Mouse (Mus musculus) limb, embryonic 11.5 days (tissue): ENCODE results near the gene Dync1i1. TPM values are rescaled to one million over a fixed set of nuclear protein-coding genes. Genes with fewer than 3 reads are reported as not detected.

Experiments used
- ATAC-seq: fragments of 200-750 bp; cut with Nextera tagmentation; 2 replicates; pipeline ENCODE4 v1.8.0; 2017; ENCODE audit warnings: low read depth; ENCODE audit not compliant: insufficient number of reproducible peaks, low FRiP score, low TSS enrichment
- DNase-seq: peaks from one replicate; pipeline ENCODE4 v3.0.0-alpha.2; 2015; ENCODE audit warnings: low spot score
- H3K27ac ChIP-seq: fragments of 300-500 bp; sonication (generic); replicated peaks from 2 replicates; pipeline ENCODE4 v1.5.1; 2014; ENCODE audit warnings: low read depth, mild to moderate bottlenecking, low read length
- H3K27me3 ChIP-seq: fragments of 300-500 bp; sonication (generic); 2 replicates; pipeline ENCODE4 v1.6.1; 2014; ENCODE audit warnings: mild to moderate bottlenecking, low read length, mixed read lengths; ENCODE audit not compliant: control insufficient read depth, insufficient read depth
- H3K36me3 ChIP-seq: fragments of 300-500 bp; sonication (generic); 2 replicates; pipeline ENCODE4 v1.6.1; 2014; ENCODE audit warnings: mild to moderate bottlenecking, low read length, moderate library complexity, mixed read lengths; ENCODE audit not compliant: control insufficient read depth, insufficient read depth
- H3K4me1 ChIP-seq: fragments of 300-500 bp; sonication (generic); 2 replicates; pipeline ENCODE4 v1.6.1; 2014; ENCODE audit warnings: low read length, mixed read lengths; ENCODE audit not compliant: control insufficient read depth, insufficient read depth
- H3K4me2 ChIP-seq: fragments of 300-500 bp; sonication (generic); 2 replicates; pipeline ENCODE4 v1.6.1; 2014; ENCODE audit warnings: low read depth, mild to moderate bottlenecking, moderate library complexity; ENCODE audit not compliant: severe bottlenecking
- H3K4me3 ChIP-seq: fragments of 300-500 bp; sonication (generic); 2 replicates; pipeline ENCODE4 v1.5.1; 2014; ENCODE audit warnings: low read depth, low read length
- H3K9ac ChIP-seq: fragments of 300-500 bp; sonication (generic); 2 replicates; pipeline ENCODE4 v1.6.1; 2014; ENCODE audit warnings: mild to moderate bottlenecking, low read length
- H3K9me3 ChIP-seq: fragments of 300-500 bp; sonication (generic); 2 replicates; pipeline ENCODE4 v1.6.1; 2016; ENCODE audit warnings: low read length; ENCODE audit not compliant: control insufficient read depth
- WGBS: fragments of 180-500 bp; shearing (Covaris S2); extraction: QIAGEN DNeasy Blood & Tissue Kit; methylation state at CpG from one replicate; pipeline ENCODE4 v1.1.7; 2014; 5-methylcytosine and 5-hydroxymethylcytosine counted together
- polyA plus RNA-seq: library from polyadenylated mRNA; unstranded; fragments of >200 nt; fragmentation: Nextera tagmentation; extraction: Ambion mirVana; gene quantifications from 2 replicates; pipeline ENCODE4 v1.2.1, GENCODE M21; 2014

Gene Dync1i1
- polyA plus RNA-seq, 1 experiment from 2014 or later, result 5.7 TPM

DNA sequence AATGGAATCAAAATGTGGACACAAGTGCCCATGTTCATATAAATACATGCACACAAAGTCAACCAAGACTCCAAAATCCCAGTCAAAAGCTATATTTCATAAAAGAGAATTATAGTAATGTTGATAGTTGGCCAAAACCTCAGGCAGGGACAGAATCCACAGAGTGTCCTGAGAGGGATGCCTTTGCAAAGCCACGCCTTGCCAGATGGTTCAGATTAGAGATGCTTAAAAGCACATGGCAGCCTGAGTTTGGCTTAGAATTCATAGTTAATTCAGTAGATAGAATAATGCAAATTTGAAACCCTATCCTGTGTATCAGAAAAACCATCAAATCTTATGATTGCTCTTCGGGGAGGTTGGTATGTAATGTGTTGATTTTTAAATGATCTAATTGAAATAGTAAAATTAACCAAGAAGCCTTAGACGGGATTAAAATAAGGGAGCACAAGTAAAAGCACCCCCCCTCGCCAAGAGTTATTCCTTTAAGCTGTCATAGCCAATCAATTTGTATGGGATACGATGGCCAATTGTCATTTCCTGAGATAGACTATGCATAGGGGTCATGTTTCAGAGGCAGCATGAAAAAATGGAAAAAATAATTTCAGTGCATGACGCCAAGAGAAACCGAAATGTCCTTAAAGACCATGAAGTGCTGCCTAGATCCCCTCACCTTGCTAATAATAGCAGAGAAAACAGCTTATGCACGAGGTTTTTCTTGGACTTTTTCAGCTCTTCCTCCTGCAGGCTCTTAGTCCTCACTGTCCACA is 210.3 kb downstream of the Dync1i1 start:
- no peak for DNase-seq
- Histone ChIP-seq H3K4me1 (no peaks in the 10 kb centered on the region), H3K27me3 (no peaks in the 10 kb centered on the region), H3K36me3 (no peaks in the 10 kb centered on the region), H3K27ac (no peak overlapping the region), H3K9ac (no peak overlapping the region), H3K4me3 (no peak overlapping the region), H3K4me2 (no peak overlapping the region), H3K9me3 (no peaks in the 10 kb centered on the region)
- ATAC-seq, result no peak
- WGBS, result 71% methylated on average over 8 of the region's 8 CpGs

DNA sequence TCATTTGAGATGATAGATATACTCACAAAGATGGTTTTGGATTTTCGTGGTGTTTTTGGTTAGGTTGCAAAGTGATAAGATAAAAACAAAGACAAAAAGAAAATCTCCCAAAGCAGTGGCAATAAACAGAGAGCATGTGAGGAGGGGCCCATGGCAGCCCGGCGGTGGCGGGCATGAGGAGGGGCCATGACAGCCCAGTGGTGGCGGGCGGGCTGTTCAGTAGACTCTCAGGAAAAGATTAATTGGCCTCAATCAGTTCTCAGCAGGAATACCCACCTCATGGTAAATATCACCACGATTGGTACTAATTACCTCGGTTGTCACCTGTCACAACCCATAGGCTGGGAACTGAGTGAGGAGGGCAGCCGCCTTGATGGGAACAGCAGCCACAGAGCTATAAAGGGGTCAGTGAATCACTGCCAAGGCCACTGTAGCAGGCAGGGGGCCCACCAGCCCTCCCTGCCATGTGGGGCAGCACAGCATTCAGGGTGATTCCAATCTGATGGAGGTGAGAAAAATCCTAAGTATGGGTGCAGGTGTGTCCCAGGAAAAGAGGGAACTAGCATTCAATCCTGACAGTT is 224.5 kb downstream of the Dync1i1 start:
- Histone ChIP-seq H3K9me3 (no peaks in the 10 kb centered on the region; the same call in 1 of the 2 replicates), H3K9ac (no peak overlapping the region), H3K4me2 (no peak overlapping the region), H3K27me3 (no peaks in the 10 kb centered on the region), H3K27ac (no peak overlapping the region), H3K4me3 (no peak overlapping the region), H3K36me3 (no peaks in the 10 kb centered on the region), H3K4me1 (no peaks in the 10 kb centered on the region)
- WGBS, result 25% methylated on average over 9 of the region's 9 CpGs
- DNase-seq, result peak; percentile 41
- ATAC-seq, result no peak

DNA sequence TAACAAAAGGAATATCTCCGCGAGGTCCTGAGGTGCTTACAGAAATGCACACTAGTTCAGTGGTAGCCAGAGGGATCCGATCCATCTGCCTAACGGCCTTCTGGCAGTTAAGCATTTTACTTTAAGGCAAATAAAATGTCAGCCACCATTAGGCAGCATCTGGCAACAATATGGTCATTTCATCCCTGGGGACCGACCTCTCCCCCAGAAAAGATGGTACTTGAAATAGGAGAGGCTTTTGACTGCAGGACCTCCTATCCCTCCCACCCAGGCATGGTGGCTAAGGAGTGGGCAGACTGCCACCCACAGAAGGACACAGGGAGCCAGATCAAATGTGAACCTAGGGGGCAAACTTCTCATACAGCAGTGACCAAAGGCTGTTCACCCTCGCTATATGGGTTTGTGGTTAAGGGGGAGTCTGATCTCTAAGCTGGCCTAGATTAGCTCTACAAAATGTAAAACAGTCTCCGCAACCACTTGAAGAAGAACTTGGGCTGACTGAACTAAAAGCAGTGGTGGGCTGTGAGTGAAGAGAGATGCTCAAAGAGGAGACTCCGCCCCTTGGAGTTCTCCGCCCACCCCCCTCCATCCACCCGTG is 231.0 kb downstream of the Dync1i1 start:
- no peak overlapping the region for H3K27ac ChIP-seq
- peak; percentile 41 for DNase-seq

DNA sequence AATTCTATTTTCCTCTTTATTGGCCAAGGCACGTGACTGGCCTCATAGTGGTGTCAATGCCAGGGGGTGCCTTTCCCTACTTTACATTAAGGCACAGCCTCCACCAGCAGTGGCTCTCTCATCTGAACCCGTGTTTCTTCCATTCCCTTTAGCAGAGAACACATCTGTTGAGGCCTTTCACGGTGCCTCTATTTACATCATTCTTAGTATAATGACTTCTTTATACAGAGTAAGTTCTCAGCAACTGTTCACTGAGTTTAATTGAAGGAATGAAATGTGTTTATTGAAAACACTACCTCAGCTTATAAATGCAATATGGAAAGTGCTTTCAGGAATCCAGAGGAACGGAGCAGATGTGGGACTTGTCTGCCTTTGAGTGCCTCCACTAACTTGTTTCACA is 235.3 kb downstream of the Dync1i1 start:
- DNase-seq (no peak), ATAC-seq (no peak)
- H3K36me3 ChIP-seq, result no peaks in the 10 kb centered on the region
- no peak overlapping the region for H3K27ac ChIP-seq
- H3K4me2 ChIP-seq, result no peak overlapping the region
- H3K4me1 ChIP-seq, result peaks cover 2% of the 10 kb centered on the region; the same call in 1 of the 2 replicates
- H3K4me3 ChIP-seq, result no peak overlapping the region
- no peak overlapping the region for H3K9ac ChIP-seq
- WGBS, result 71% methylated on average over 4 of the region's 4 CpGs
- no peaks in the 10 kb centered on the region for H3K9me3 ChIP-seq
- no peaks in the 10 kb centered on the region for H3K27me3 ChIP-seq

More for the DNA sequence above, 231.0 kb downstream of the Dync1i1 start:
- H3K36me3 ChIP-seq, result no peaks in the 10 kb centered on the region
- ATAC-seq, result 0 out of 2 replicates have a peak, but pooled peaks have one; percentile 35
- 39% methylated on average over 10 of the region's 10 CpGs for WGBS
- no peaks in the 10 kb centered on the region; the same call in 1 of the 2 replicates for H3K9me3 ChIP-seq
- H3K27me3 ChIP-seq, result no peaks in the 10 kb centered on the region
- H3K9ac ChIP-seq, result no peak overlapping the region
- no peak overlapping the region for H3K4me3 ChIP-seq
- H3K4me2 ChIP-seq, result no peak overlapping the region
- H3K4me1 ChIP-seq, result peaks cover 2% of the 10 kb centered on the region; the same call in 1 of the 2 replicates

DNA sequence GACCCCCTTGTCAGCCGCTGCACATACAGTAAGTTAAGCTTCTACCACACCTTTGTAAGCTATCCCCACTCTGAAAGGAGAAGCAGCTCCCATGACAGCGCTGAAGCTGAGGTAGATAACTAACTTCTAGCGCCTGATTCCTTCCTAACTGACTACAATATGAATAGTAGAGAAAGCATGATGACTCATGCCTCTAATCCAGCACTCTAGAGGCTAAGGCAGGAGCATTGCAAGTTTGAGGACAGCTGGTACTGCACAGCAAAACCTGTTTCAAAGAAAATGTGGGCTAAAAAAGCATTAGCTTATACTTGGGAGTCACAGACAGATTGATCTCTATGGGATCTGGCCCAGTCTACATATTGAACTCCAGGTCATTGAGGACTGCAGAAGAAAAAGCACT is 236.5 kb downstream of the Dync1i1 start:
- Histone ChIP-seq H3K4me1 (no peaks in the 10 kb centered on the region), H3K27me3 (no peaks in the 10 kb centered on the region), H3K9me3 (no peaks in the 10 kb centered on the region), H3K4me2 (no peak overlapping the region), H3K9ac (no peak overlapping the region), H3K4me3 (no peak overlapping the region), H3K36me3 (no peaks in the 10 kb centered on the region), H3K27ac (no peak overlapping the region)
- 91% methylated on average over 3 of the region's 3 CpGs for WGBS
- ATAC-seq (no peak), DNase-seq (no peak)

DNA sequence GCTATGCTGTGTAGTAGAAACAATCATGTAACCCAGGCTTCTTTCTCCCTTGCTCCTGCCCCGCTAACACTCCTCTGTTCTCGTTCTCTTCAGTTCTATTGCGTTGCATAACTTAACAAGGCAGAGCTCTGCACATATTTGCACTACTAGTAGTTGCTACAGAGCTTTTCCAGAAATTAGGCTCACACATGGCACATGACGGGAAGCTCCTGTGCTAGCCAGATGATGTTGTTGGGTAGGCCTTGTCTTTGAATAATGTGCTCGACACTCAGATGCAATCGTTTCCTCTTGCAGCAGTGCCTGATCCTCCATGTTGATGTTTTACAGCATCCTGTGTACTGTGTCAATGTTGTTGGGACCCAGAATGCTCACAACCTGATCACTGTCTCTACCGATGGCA is 240.9 kb downstream of the Dync1i1 start:
- Histone ChIP-seq H3K4me1 (no peaks in the 10 kb centered on the region), H3K36me3 (no peaks in the 10 kb centered on the region), H3K27me3 (no peaks in the 10 kb centered on the region), H3K9me3 (no peaks in the 10 kb centered on the region), H3K9ac (no peak overlapping the region), H3K4me2 (no peak overlapping the region), H3K4me3 (no peak overlapping the region), H3K27ac (no peak overlapping the region)
- ATAC-seq (no peak), DNase-seq (no peak)
- WGBS, result 96% methylated on average over 7 of the region's 7 CpGs

DNA sequence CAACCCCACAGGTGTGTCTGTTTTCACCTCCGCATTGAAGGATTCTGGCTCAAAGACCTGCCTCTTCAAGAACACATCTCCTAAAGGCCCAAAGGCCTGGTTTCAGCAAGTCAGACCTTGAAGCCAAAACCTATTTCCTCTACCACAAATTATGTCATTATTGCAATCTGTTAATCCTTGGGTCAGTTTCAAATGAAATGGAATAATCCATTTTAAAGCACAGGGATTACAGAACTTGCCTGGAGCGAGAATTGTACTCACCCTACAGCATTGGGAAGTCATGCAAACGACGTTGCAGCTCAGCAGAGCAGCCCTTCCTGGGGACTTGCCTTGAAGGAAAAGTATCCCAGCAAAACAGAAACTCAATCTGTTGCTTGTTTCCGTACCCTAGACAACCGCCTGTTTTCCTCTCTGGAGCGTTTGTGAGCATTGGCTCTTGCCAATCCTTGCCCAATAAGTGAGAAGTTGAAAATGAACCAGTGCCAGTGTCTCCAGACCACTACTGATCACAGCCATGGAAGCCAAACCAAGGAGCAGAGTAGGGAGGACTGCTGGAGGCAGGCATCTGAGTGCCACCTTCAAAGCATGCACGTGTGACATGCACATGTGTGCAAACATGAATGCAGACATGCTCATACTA is 241.5 kb downstream of the Dync1i1 start:
- Histone ChIP-seq H3K27ac (no peak overlapping the region), H3K9ac (no peak overlapping the region)
- WGBS, result 85% methylated on average over 8 of the region's 8 CpGs

DNA sequence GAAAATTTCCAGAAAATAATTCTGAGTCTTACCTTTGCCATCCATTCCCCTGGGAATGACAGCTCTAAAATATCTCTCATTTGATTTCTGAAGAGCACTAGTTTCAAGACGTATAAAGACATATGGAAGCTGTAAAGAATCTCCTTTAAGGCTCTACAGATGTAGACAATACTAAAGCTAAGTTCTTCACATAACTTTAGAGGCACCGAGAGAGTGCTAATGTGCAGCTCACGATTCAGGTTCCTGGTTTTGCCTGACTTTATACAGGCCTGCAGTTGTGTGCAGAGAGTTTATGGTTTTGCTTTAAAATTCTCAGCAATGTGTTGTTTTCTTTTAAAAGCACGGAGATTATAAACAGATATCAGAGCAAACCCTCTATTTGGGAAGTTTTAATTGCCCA is 242.1 kb downstream of the Dync1i1 start:
- Histone ChIP-seq H3K4me2 (no peak overlapping the region), H3K36me3 (no peaks in the 10 kb centered on the region), H3K4me3 (no peak overlapping the region), H3K9me3 (no peaks in the 10 kb centered on the region), H3K27ac (no peak overlapping the region), H3K4me1 (no peaks in the 10 kb centered on the region), H3K27me3 (no peaks in the 10 kb centered on the region), H3K9ac (no peak overlapping the region)
- 49% methylated on average over 4 of the region's 4 CpGs for WGBS
- DNase-seq, result no peak
- ATAC-seq, result no peak

More for the DNA sequence above, 241.5 kb downstream of the Dync1i1 start:
- Histone ChIP-seq H3K4me1 (no peaks in the 10 kb centered on the region), H3K9me3 (no peaks in the 10 kb centered on the region), H3K4me3 (no peak overlapping the region), H3K27me3 (no peaks in the 10 kb centered on the region), H3K36me3 (no peaks in the 10 kb centered on the region), H3K4me2 (no peak overlapping the region)
- no peak for ATAC-seq
- DNase-seq, result no peak
